Mouse (Mus musculus) cortical plate, adult 2 months (tissue): ENCODE measurements at regions not wholly inside any gene's neighbourhood (a gene's known extent, or its start where the extent isn't known, plus 50 kb on each side); places are given as distances from the start of the nearest gene placed in this dataset.

Experiments used
- CTCF ChIP-seq: fragments of 200-500 bp; IDR thresholded peaks from 2 replicates; pipeline ENCODE4 v1.5.1; 2011; ENCODE audit warnings: mild to moderate bottlenecking, control low read depth, low read length; ENCODE audit not compliant: insufficient read depth; ENCODE audit errors: extremely low read depth
- POLR2A ChIP-seq: fragments of 200-500 bp; IDR thresholded peaks from 2 replicates; pipeline ENCODE4 v1.6.1; 2011; ENCODE audit warnings: mild to moderate bottlenecking, low read length, control low read depth; ENCODE audit not compliant: insufficient read depth; ENCODE audit errors: extremely low read depth

DNA sequence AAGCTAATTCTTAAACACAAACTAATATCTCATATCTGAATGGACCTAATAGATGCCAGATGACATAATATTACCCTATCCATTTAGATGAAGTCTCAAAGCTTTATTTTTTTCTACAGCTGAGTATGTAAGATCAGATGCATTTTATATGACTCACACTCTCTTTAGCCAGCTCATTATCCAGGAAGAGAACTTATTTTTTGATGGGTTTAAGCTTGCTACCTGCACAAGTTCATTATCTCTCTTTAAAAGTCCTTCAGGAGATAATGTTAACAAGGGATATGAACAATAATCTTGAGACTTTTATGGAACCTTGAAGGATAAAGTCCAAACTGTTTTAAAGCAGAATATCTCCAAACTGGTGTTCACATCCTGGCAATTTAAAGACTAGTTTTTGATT, 468.0 kb downstream of the Ebf1 start:
- no peak for TF ChIP-seq POLR2A
- no peak for TF ChIP-seq CTCF
